Comparison of ENCODE assay signal across 17 mouse cellular contexts in the genomic region with DNA sequence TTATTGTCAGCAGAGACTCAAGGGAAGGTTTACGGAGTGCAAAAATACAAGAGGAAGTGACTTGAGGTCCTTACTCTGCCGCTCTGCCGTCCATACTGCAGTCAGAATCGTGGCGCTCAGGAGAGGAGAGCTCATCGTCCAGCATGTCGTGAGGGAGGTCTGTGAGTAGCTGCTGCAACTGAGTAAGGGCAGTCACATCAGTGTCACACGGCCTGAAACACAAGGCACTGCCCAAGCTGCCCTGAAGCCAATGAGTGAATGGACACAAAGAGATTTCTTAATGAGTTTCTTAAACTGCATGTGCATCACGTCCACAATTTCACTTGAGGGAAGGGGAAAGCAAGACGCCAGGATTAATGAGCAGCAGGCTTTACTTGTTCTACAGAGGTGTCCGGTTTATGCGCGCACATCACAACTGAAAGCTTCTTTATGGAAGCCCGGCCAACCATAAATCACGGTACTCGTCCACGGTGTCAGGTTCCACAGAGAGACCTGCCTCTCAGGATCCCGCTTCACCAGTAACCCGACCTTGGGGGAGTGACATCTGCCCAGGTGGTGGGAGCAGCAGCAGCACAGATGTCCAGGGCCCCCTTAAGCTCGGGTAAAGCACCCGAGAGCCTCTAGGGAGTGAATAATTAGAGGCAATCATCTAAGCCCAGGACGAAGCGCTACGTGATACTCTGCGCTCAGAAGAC. TPM values are rescaled to one million over a fixed set of nuclear protein-coding genes. Genes with fewer than 3 reads are reported as not detected.
DNase-seq lines count a peak whose midpoint lies in the region; ATAC-seq lines count a peak whose summit lies in the region.
"Had no signal": no experiment of that assay in that cellular context is flagged by ENCODE, and none has a peak within 500 bp of the region (broad histone marks: within the 10 kb centered on the region; RNA-seq: fewer than 3 reads in every experiment).

No protein-coding gene starts in this region.

- ATAC-seq in kidney, embryonic 15.5 days (replicated peaks; ENCODE audit: low FRiP score) = peak; percentile 73
- ATAC-seq in embryonic facial prominence, embryonic 12.5 days (ENCODE audit: insufficient number of reproducible peaks, insufficient read depth, low FRiP score, low TSS enrichment) = peak; percentile 79
- ATAC-seq: inflammation-experienced regulatory T-cells, adult 6 months; liver, embryonic 12.5 days had no signal

- H3K27me3 ChIP-seq in kidney, embryonic 15.5 days = no peaks in the 10 kb centered on the region
- no peaks in the 10 kb centered on the region for H3K27me3 ChIP-seq in embryonic facial prominence, embryonic 12.5 days
- H3K27me3 ChIP-seq: CH12.LX; heart, embryonic 15.5 days; liver, embryonic 12.5 days had no signal

- peaks cover 46% of the 10 kb centered on the region for H3K36me3 ChIP-seq in kidney, embryonic 15.5 days
- peaks cover 40% of the 10 kb centered on the region for H3K36me3 ChIP-seq in embryonic facial prominence, embryonic 12.5 days

- DNase-seq in kidney, postnatal 14 days = no peak
- DNase-seq in embryo, embryonic 10.5 days (ENCODE audit: low spot score) = peak; percentile 75
- DNase-seq in neural tube, embryonic 10.5 days (ENCODE audit: extremely low spot score, low spot score) = peak; percentile 61
- DNase-seq in natural killer cell, adult 2 months (ENCODE audit: low spot score in 2 of 2) = no peak
- no peak for DNase-seq in liver
- DNase-seq in left cerebral cortex, adult 8-10 months (ENCODE audit: low spot score in 2 of 2) = no peak
- DNase-seq: adrenal gland, adult 8-10 months; cerebellum, postnatal 14 days; gastrocnemius, postnatal 25 days; lung, postnatal 14 days had no signal

- H3K4me3 ChIP-seq in kidney, embryonic 15.5 days (replicated peaks) = no peak overlapping the region
- no peak overlapping the region for H3K4me3 ChIP-seq in embryonic facial prominence, embryonic 12.5 days
- H3K4me3 ChIP-seq: heart, embryonic 15.5 days; layer of hippocampus, adult 2 months; liver, embryonic 12.5 days had no signal

- peaks cover 31% of the 10 kb centered on the region for H3K4me1 ChIP-seq in kidney, embryonic 15.5 days
- H3K4me1 ChIP-seq in embryonic facial prominence, embryonic 12.5 days = peaks cover 18% of the 10 kb centered on the region

- no peaks in the 10 kb centered on the region for H3K9me3 ChIP-seq in kidney, embryonic 15.5 days (replicated peaks)
- no peaks in the 10 kb centered on the region for H3K9me3 ChIP-seq in embryonic facial prominence, embryonic 12.5 days
- H3K9me3 ChIP-seq: heart, embryonic 15.5 days; liver, embryonic 12.5 days had no signal

- 24% methylated on average over 25 of the region's 25 CpGs for WGBS in kidney, embryonic 15.5 days
- WGBS in embryonic facial prominence, embryonic 12.5 days = 40% methylated on average over 25 of the region's 25 CpGs

- no peak overlapping the region for H3K9ac ChIP-seq in kidney, embryonic 15.5 days
- no peak overlapping the region for H3K9ac ChIP-seq in embryonic facial prominence, embryonic 12.5 days
- H3K9ac ChIP-seq: heart, embryonic 15.5 days; liver, embryonic 12.5 days had no signal

- H3K4me2 ChIP-seq in kidney, embryonic 15.5 days = peak overlapping the region; percentile 34
- H3K4me2 ChIP-seq in embryonic facial prominence, embryonic 12.5 days (replicated peaks) = peak overlapping the region; percentile 13; the same call in 1 of the 2 replicates
- H3K4me2 ChIP-seq: heart, embryonic 15.5 days; liver, embryonic 12.5 days had no signal

- H3K27ac ChIP-seq in kidney, embryonic 15.5 days = peak overlapping the region; percentile 79
- H3K27ac ChIP-seq in embryonic facial prominence, embryonic 12.5 days = peak overlapping the region; percentile 76
- H3K27ac ChIP-seq: heart, embryonic 15.5 days; layer of hippocampus, adult 2 months; liver, embryonic 12.5 days had no signal

RNA-seq across cellular contexts. Expression of a gene that starts 4.6 kb away (rescaled TPM):
- 7.7 and 8.1 TPM in 2 replicates for polyA plus RNA-seq in kidney, embryonic 15.5 days (2015; fragmentation: Nextera tagmentation; extraction: Ambion mirVana)
- polyA plus RNA-seq in embryonic facial prominence, embryonic 12.5 days (2016; fragmentation: Nextera tagmentation; extraction: Ambion mirVana) = 9.5 and 10.1 TPM in 2 replicates
- 1 to 10 TPM; 2.1 to 3.0 (median 2.6) TPM for total RNA-seq in left cerebral cortex, adult 8-10 months (2022)

RNA-seq across cellular contexts. Expression of a gene that starts 52.5 kb away (rescaled TPM):
- 116 and 119 TPM in 2 replicates for polyA plus RNA-seq in kidney, embryonic 15.5 days (2015; fragmentation: Nextera tagmentation; extraction: Ambion mirVana)
- polyA plus RNA-seq in embryonic facial prominence, embryonic 12.5 days (2016; fragmentation: Nextera tagmentation; extraction: Ambion mirVana) = 345 and 361 TPM in 2 replicates
- total RNA-seq in left cerebral cortex, adult 8-10 months (2022) = 100 to 1,000 TPM; 216 to 227 (median 219) TPM

Comparison
In these comparisons a context has a peak if more than half of its experiments do, and no peak if none do; other contexts are left out.
1. DNase-seq: peak in embryo, embryonic 10.5 days (single experiment) and neural tube, embryonic 10.5 days (single experiment); none in kidney, postnatal 14 days (single experiment), natural killer cell, adult 2 months (0 of 2), liver (single experiment) and left cerebral cortex, adult 8-10 months (0 of 2).